26 mouse cellular contexts compared by ENCODE assay signal in the genomic region with DNA sequence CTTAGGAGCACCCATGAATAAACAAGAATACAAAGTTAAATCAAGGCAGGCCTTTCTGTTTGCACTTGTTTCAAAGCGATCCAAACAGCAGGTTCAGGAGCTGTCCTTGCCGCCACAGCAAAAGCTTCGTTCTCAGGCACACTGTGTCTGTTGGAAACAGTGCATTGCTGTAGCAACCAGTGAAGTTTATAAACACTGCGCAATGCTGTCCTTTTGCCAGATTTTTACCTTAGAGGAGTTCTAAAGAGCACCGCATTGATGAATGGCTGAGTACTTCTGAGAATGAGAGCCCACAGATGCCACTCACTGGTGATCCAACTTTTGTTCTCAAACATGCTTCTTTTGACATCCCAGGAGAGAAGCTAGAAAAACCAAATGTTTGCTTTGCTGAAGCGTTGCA.
DNase-seq lines count a peak whose midpoint lies in the region; ATAC-seq and TF ChIP-seq lines count a peak whose summit lies in the region.
"Had no signal": no experiment of that assay in that cellular context is flagged by ENCODE, and none has a peak within 500 bp of the region (broad histone marks: within the 10 kb centered on the region; RNA-seq: fewer than 3 reads in every experiment).

No protein-coding gene starts in this region.

- H3K27me3 ChIP-seq in stomach, postnatal 0 days (ENCODE audit: control insufficient read depth, insufficient read depth, low read length): no peaks in the 10 kb centered on the region
- H3K27me3 ChIP-seq: embryonic facial prominence, embryonic 13.5 days; forebrain, embryonic 12.5 days; hindbrain, embryonic 13.5 days had no signal

- no peak for TF ChIP-seq CTCF in lung, adult 2 months (IDR thresholded peaks at IDR 0.05; ENCODE audit: insufficient read depth, low read length)
- TF ChIP-seq CTCF in stomach, postnatal 0 days (IDR thresholded peaks at IDR 0.05; ENCODE audit: low read depth): no peak

- no peak overlapping the region for H3K27ac ChIP-seq in stomach, postnatal 0 days (replicated peaks)
- H3K27ac ChIP-seq: embryonic facial prominence, embryonic 10.5 days; embryonic facial prominence, embryonic 13.5 days; forebrain, embryonic 12.5 days; hindbrain, embryonic 10.5 days; hindbrain, embryonic 13.5 days had no signal

- no peak overlapping the region for H3K4me3 ChIP-seq in lung, adult 2 months (replicated peaks; ENCODE audit: extremely low read depth, low read depth, low read length)
- no peak overlapping the region for H3K4me3 ChIP-seq in stomach, postnatal 0 days (ENCODE audit: low read depth, low read length)
- H3K4me3 ChIP-seq: embryonic facial prominence, embryonic 10.5 days; embryonic facial prominence, embryonic 13.5 days; erythroblast, embryonic 14.5 days; forebrain, embryonic 12.5 days; hindbrain, embryonic 10.5 days; hindbrain, embryonic 13.5 days had no signal

- TF ChIP-seq EP300 in stomach, postnatal 0 days (optimal IDR thresholded peaks at IDR 0.05): no peak

- no peaks in the 10 kb centered on the region for H3K9me3 ChIP-seq in stomach, postnatal 0 days (ENCODE audit: control insufficient read depth, low read length)
- H3K9me3 ChIP-seq: embryonic facial prominence, embryonic 10.5 days; embryonic facial prominence, embryonic 13.5 days; forebrain, embryonic 12.5 days; hindbrain, embryonic 10.5 days; hindbrain, embryonic 13.5 days had no signal

- DNase-seq in lung, adult 18-20 months: peak; percentile 45 to 73
- DNase-seq in lung, adult 2 months: peak; percentile 30
- peak; percentile 20 for DNase-seq in lung, postnatal 14 days
- DNase-seq in stomach, postnatal 0 days (ENCODE audit: low spot score): no peak
- DNase-seq in ovary, postnatal 14 days (ENCODE audit: low spot score): no peak
- DNase-seq in cerebellum, adult 11 months: no peak
- DNase-seq: adrenal gland, adult 2 months; adrenal gland, postnatal 14 days; cerebellum, adult 11-12 months; cerebellum, adult 8-10 months; cerebellum, postnatal 10 days; cerebellum, postnatal 36 days; embryo, embryonic 11 days; gastrocnemius, postnatal 10 days; gastrocnemius, postnatal 36 days; heart, postnatal 36 days had no signal

- no peak overlapping the region for H3K4me2 ChIP-seq in stomach, postnatal 0 days (replicated peaks; ENCODE audit: low read depth)
- H3K4me2 ChIP-seq: embryonic facial prominence, embryonic 13.5 days; forebrain, embryonic 12.5 days; heart, embryonic 11.5 days; hindbrain, embryonic 13.5 days had no signal

- no peaks in the 10 kb centered on the region; the same call in 1 of the 2 replicates for H3K4me1 ChIP-seq in lung, adult 2 months (ENCODE audit: control insufficient read depth, insufficient read depth, low read length)
- no peaks in the 10 kb centered on the region for H3K4me1 ChIP-seq in stomach, postnatal 0 days (replicated peaks; ENCODE audit: control insufficient read depth, insufficient read depth)
- H3K4me1 ChIP-seq: embryonic facial prominence, embryonic 10.5 days; embryonic facial prominence, embryonic 13.5 days; forebrain, embryonic 12.5 days; hindbrain, embryonic 10.5 days; hindbrain, embryonic 13.5 days had no signal

- H3K36me3 ChIP-seq in stomach, postnatal 0 days (ENCODE audit: control insufficient read depth, insufficient read depth, low read length): no peaks in the 10 kb centered on the region
- H3K36me3 ChIP-seq: embryonic facial prominence, embryonic 10.5 days; embryonic facial prominence, embryonic 13.5 days; forebrain, embryonic 12.5 days; hindbrain, embryonic 10.5 days; hindbrain, embryonic 13.5 days had no signal

- H3K9ac ChIP-seq in stomach, postnatal 0 days (ENCODE audit: low read length): no peak overlapping the region
- H3K9ac ChIP-seq: embryonic facial prominence, embryonic 13.5 days; forebrain, embryonic 12.5 days; hindbrain, embryonic 13.5 days had no signal

- 46% methylated on average over 6 of the region's 6 CpGs for WGBS in lung, adult 2 months
- WGBS in stomach, postnatal 0 days: 26% methylated on average over 6 of the region's 6 CpGs

- TF ChIP-seq POLR2A in lung, adult 2 months (IDR thresholded peaks at IDR 0.05; ENCODE audit: borderline replicate concordance, extremely low read depth, low read depth, low read length): no peak

- ATAC-seq in stomach, postnatal 0 days (ENCODE audit: low FRiP score, low TSS enrichment): peak; percentile 47; the same call in 1 of the 2 replicates
- ATAC-seq: CD4-positive, CD25-positive, alpha-beta regulatory T cell, adult 4 months; forebrain, embryonic 16.5 days; hindbrain, embryonic 16.5 days had no signal

Comparison
In these comparisons a context has a peak if more than half of its experiments do, and no peak if none do; other contexts are left out.
1. DNase-seq: peak in lung, adult 18-20 months (2 of 2), lung, adult 2 months (single experiment) and lung, postnatal 14 days (single experiment); none in stomach, postnatal 0 days (single experiment), ovary, postnatal 14 days (single experiment) and cerebellum, adult 11 months (single experiment).